Comparison of ENCODE assay signal across 9 mouse cellular contexts in the genomic region with DNA sequence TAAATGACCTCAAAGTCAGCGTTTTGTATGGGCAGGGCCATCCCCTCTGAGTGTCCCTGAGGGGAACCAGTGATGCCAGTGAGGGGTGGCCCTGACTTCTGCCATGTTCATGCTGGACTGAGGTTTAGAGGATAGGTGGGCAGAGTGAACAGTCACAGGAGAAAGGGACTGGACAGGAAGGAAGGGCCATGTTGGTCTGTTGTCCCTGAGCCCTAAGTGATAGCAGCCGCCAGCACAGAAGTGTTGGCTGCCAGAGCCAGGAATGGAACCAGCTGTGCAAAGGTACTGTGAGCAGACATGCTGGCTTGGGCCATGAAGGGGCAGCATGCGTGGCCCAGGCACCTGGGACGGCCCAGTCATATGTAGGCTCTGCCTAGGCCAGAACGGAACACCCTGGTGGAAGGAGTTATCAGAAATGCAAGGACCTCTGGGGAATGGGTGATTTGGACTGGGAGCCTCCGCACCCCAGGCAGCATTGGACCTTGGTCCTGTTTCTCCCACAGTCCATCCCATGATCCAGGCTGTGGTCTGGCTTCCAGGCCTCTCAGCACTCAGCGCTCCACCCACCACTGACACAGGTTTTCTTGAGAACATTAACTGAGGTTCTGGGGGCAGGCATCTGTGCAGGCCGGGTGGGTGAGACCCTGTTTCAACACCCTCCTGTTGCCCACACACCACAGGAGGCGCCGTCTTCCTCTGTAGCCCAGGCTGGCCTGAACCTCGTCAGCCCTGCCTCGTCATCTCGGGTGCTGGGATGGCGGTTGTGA. TPM values are rescaled to one million over a fixed set of nuclear protein-coding genes. Genes with fewer than 3 reads are reported as not detected.
DNase-seq lines count a peak whose midpoint lies in the region; ATAC-seq and TF ChIP-seq lines count a peak whose summit lies in the region.
"Had no signal": no experiment of that assay in that cellular context is flagged by ENCODE, and none has a peak within 500 bp of the region (broad histone marks: within the 10 kb centered on the region; RNA-seq: fewer than 3 reads in every experiment).

No protein-coding gene starts in this region.

- no peaks in the 10 kb centered on the region for H3K36me3 ChIP-seq in liver, adult 2 months (ENCODE audit: control insufficient read depth, insufficient read depth, low read length)
- no peaks in the 10 kb centered on the region; the same call in 1 of the 2 replicates for H3K36me3 ChIP-seq in liver, postnatal 0 days (replicated peaks; ENCODE audit: insufficient read depth, low read length)

- H3K4me1 ChIP-seq in cerebellum, adult 2 months (ENCODE audit: control insufficient read depth, insufficient read depth, low read length) = peaks cover 92% of the 10 kb centered on the region
- H3K4me1 ChIP-seq in liver, adult 2 months (ENCODE audit: control insufficient read depth, insufficient read depth, low read length) = peaks cover 44% of the 10 kb centered on the region
- peaks cover 95% of the 10 kb centered on the region for H3K4me1 ChIP-seq in liver, postnatal 0 days (ENCODE audit: insufficient read depth)

- H3K4me2 ChIP-seq in liver, postnatal 0 days (ENCODE audit: low read depth, low read length) = peak overlapping the region; percentile 33

- no peak for TF ChIP-seq POLR2A in cerebellum, adult 2 months (IDR thresholded peaks at IDR 0.05; ENCODE audit: borderline replicate concordance, insufficient read depth, low read length)
- no peak for TF ChIP-seq POLR2A in liver, adult 2 months (IDR thresholded peaks at IDR 0.05; ENCODE audit: extremely low read depth, insufficient read depth, low read length)

- H3K9ac ChIP-seq in liver, adult 2 months (ENCODE audit: low read depth, low read length) = peak overlapping the region; percentile 48
- H3K9ac ChIP-seq in liver, postnatal 0 days (replicated peaks) = 0 out of 2 replicates have a peak overlapping the region, but pooled peaks have one; percentile 23

- H3K79me2 ChIP-seq in liver, adult 2 months (ENCODE audit: control insufficient read depth, insufficient read depth, low read length) = peaks cover 70% of the 10 kb centered on the region

- peak overlapping the region; percentile 78 for H3K27ac ChIP-seq in cerebellum, adult 2 months (ENCODE audit: insufficient read depth, low read length)
- peak overlapping the region; percentile 87 for H3K27ac ChIP-seq in liver, adult 2 months (replicated peaks; ENCODE audit: insufficient read depth, low read depth, low read length)
- H3K27ac ChIP-seq in liver, postnatal 0 days (ENCODE audit: low read depth) = peak overlapping the region; percentile 95

- H3K4me3 ChIP-seq in cerebellum, adult 2 months (replicated peaks; ENCODE audit: insufficient read depth, low read depth, low read length) = peak overlapping the region; percentile 9
- H3K4me3 ChIP-seq in liver, adult 2 months (ENCODE audit: insufficient read depth, low read depth, low read length) = peak overlapping the region; percentile 16; the same call in 1 of the 2 replicates
- no peak overlapping the region for H3K4me3 ChIP-seq in liver, postnatal 0 days (ENCODE audit: low read depth, low read length)

- DNase-seq in cerebellum, adult 2 months = peak in 1 of 2 experiments; percentile 48
- no peak for DNase-seq in cerebellum, adult 8-10 months
- peak; percentile 75 for DNase-seq in liver, adult 2 months (ENCODE audit: extremely low read depth, low read depth, low spot score)
- DNase-seq in liver = no peak
- DNase-seq in kidney, adult 18-20 months = peak; percentile 79
- no peak for DNase-seq in liver, postnatal 0 days
- DNase-seq in ovary, postnatal 10 days (ENCODE audit: low spot score) = no peak
- DNase-seq: cerebellum, postnatal 36 days had no signal

- no peak for TF ChIP-seq EP300 in liver, postnatal 0 days (IDR thresholded peaks at IDR 0.05; ENCODE audit: low read depth)

- no peak for TF ChIP-seq CTCF in cerebellum, adult 2 months (IDR thresholded peaks at IDR 0.05; ENCODE audit: borderline replicate concordance, insufficient read depth, low read depth, low read length)
- no peak for TF ChIP-seq CTCF in liver, adult 2 months (IDR thresholded peaks at IDR 0.05; ENCODE audit: low read depth, low read length)
- peak; percentile 15; the same call in 1 of the 2 replicates for TF ChIP-seq CTCF in liver, postnatal 0 days (IDR thresholded peaks at IDR 0.05; ENCODE audit: low read depth)

- peak; percentile 32 for ATAC-seq in liver, postnatal 0 days
- no peak for ATAC-seq in inflammation-experienced regulatory T-cells, adult 6 months

- no peaks in the 10 kb centered on the region for H3K27me3 ChIP-seq in cerebellum, adult 2 months (ENCODE audit: control insufficient read depth, insufficient read depth, low read length)
- H3K27me3 ChIP-seq in liver, adult 2 months (ENCODE audit: control insufficient read depth, insufficient read depth, low read length) = no peaks in the 10 kb centered on the region
- H3K27me3 ChIP-seq in liver, postnatal 0 days (ENCODE audit: insufficient read depth, low read length) = no peaks in the 10 kb centered on the region

- WGBS in cerebellum, adult 2 months = 41% methylated on average over 14 of the region's 14 CpGs
- WGBS in liver, adult 2 months = 13% methylated on average over 14 of the region's 14 CpGs
- 50% methylated on average over 14 of the region's 14 CpGs for WGBS in liver, postnatal 0 days (ENCODE audit: insufficient replicate concordance)

- H3K9me3 ChIP-seq in liver, postnatal 0 days (ENCODE audit: low read length) = no peaks in the 10 kb centered on the region

RNA-seq across cellular contexts. Expression of a gene that starts 7.0 kb away (rescaled TPM):
- 288 and 314 TPM in 2 replicates for polyA plus RNA-seq in cerebellum, adult 2 months (2012; rRNA removed)
- 7.4 and 10.0 TPM in 2 replicates for total RNA-seq in liver, adult 2 months (2014; rRNA removed)
- 25.8 and 30.1 TPM in 2 replicates for polyA plus RNA-seq in liver, adult 2 months (2012; rRNA removed)
- 8.8 and 9.7 TPM in 2 replicates for polyA plus RNA-seq in liver, postnatal 0 days (2015; fragmentation: Nextera tagmentation; extraction: Ambion mirVana)
- polyA plus RNA-seq in inflammation-experienced regulatory T-cells, adult 6 months (2017; shearing (Covaris generic)) = 10 to 100 TPM; 10.7 to 15.9 (median 14.4) TPM

RNA-seq across cellular contexts. Expression of a gene that starts 8.4 kb away (rescaled TPM):
- polyA plus RNA-seq in cerebellum, adult 2 months (2012; rRNA removed) = 0.51 and 1.2 TPM in 2 replicates
- 7.6 and 7.7 TPM in 2 replicates for total RNA-seq in liver, adult 2 months (2014; rRNA removed)
- polyA plus RNA-seq in liver, adult 2 months (2012; rRNA removed) = 24.2 and 32.0 TPM in 2 replicates
- polyA plus RNA-seq in liver, postnatal 0 days (2015; fragmentation: Nextera tagmentation; extraction: Ambion mirVana) = 1.7 and 1.8 TPM in 2 replicates
- 1 to 10 TPM; 1.7 to 3.2 (median 1.9) TPM for polyA plus RNA-seq in inflammation-experienced regulatory T-cells, adult 6 months (2017; shearing (Covaris generic))

RNA-seq across cellular contexts. Expression of a gene that starts 21.1 kb away (rescaled TPM):
- 36.3 and 36.9 TPM in 2 replicates for polyA plus RNA-seq in cerebellum, adult 2 months (2012; rRNA removed)
- 5.0 and 5.7 TPM in 2 replicates for total RNA-seq in liver, adult 2 months (2014; rRNA removed)
- 12.8 and 14.1 TPM in 2 replicates for polyA plus RNA-seq in liver, adult 2 months (2012; rRNA removed)
- polyA plus RNA-seq in liver, postnatal 0 days (2015; fragmentation: Nextera tagmentation; extraction: Ambion mirVana) = 12.4 and 12.9 TPM in 2 replicates
- polyA plus RNA-seq in inflammation-experienced regulatory T-cells, adult 6 months (2017; shearing (Covaris generic)) = 1 to 10 TPM; 2.9 to 6.5 (median 4.1) TPM

RNA-seq across cellular contexts. Expression of a gene that starts 28.8 kb away (rescaled TPM):
- polyA plus RNA-seq in cerebellum, adult 2 months (2012; rRNA removed) = 2.2 and 3.2 TPM in 2 replicates
- total RNA-seq in liver, adult 2 months (2014; rRNA removed) = 0.37 and 0.81 TPM in 2 replicates
- 3.8 and 4.0 TPM in 2 replicates for polyA plus RNA-seq in liver, adult 2 months (2012; rRNA removed)
- 5.2 and 5.4 TPM in 2 replicates for polyA plus RNA-seq in liver, postnatal 0 days (2015; fragmentation: Nextera tagmentation; extraction: Ambion mirVana)
- 10 to 100 TPM in 2 of 3 experiments, 1 to 10 TPM in 1; 10.0 to 21.7 (median 17.0) TPM for polyA plus RNA-seq in inflammation-experienced regulatory T-cells, adult 6 months (2017; shearing (Covaris generic))

RNA-seq across cellular contexts. Expression of a gene that starts 33.0 kb away (rescaled TPM):
- polyA plus RNA-seq in cerebellum, adult 2 months (2012; rRNA removed) = 61.8 and 63.9 TPM in 2 replicates
- total RNA-seq in liver, adult 2 months (2014; rRNA removed) = 30.5 and 44.1 TPM in 2 replicates
- 132 and 143 TPM in 2 replicates for polyA plus RNA-seq in liver, adult 2 months (2012; rRNA removed)
- polyA plus RNA-seq in liver, postnatal 0 days (2015; fragmentation: Nextera tagmentation; extraction: Ambion mirVana) = 21.1 and 23.2 TPM in 2 replicates
- polyA plus RNA-seq in inflammation-experienced regulatory T-cells, adult 6 months (2017; shearing (Covaris generic)) = 10 to 100 TPM in 2 of 3 experiments, 1 to 10 TPM in 1; 9.9 to 12.4 (median 12.3) TPM

Comparison
In these comparisons a context has a peak if more than half of its experiments do, and no peak if none do; other contexts are left out.
1. DNase-seq: peak in liver, adult 2 months (single experiment) and kidney, adult 18-20 months (single experiment); none in cerebellum, adult 8-10 months (single experiment), liver (single experiment), liver, postnatal 0 days (single experiment) and ovary, postnatal 10 days (single experiment).
2. Peak in every context shown above with its lines, with median percentiles within 50 percentile points of each other: H3K27ac ChIP-seq.